Mouse (Mus musculus): ENCODE measurements around the gene Zfp169.

GRCm38 (mm10) chr13:48547623-48548022 is 34.4 kb upstream of the Zfp169 start:
- no peak for TF ChIP-seq CTCF (IDR thresholded peaks at IDR 0.05; ENCODE audit: insufficient read depth, low read depth, low read length)
- no peak for TF ChIP-seq POLR2A (IDR thresholded peaks at IDR 0.05; ENCODE audit: insufficient read depth, low read depth, low read length)

Measured in olfactory bulb, adult 2 months (tissue).